Mouse (Mus musculus) cerebellum, postnatal 36 days (tissue): ENCODE measurements at regions not wholly inside any gene's neighbourhood (a gene's known extent, or its start where the extent isn't known, plus 50 kb on each side); places are given as distances from the start of the nearest gene placed in this dataset.

ENCODE experiments used
- DNase-seq, 2 experiments: peaks; one replicate each; pipeline ENCODE4 v3.0.0; 2021 to 2022; ENCODE audit warnings: mixed read lengths in 2 of 2

- peak; percentile 72 to 73 for DNase-seq
Measured at GRCm38 (mm10) chrX:152918212-152918611, 88.1 kb upstream of the Usp51 start.

DNA sequence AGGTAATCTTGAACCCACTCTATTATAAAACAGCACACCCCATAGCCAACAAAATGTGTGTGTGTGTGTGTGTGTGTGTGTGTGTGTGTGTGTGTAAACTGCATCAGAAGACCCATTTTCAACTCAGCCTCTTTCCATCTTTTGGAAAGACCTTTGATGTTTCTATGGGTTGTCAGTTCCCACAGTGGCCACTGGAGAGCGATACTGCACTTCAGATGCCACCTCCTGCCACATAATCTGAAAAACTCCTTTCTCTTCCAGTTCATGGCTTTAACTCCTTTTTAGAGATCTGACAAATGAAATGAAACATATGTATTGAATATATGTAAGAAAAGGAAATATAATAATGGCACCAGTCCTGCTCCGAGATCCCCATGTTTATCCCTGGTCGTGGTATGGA, 79.3 kb upstream of the Usp51 start:
- DNase-seq, result peak; percentile 11 to 21

DNA sequence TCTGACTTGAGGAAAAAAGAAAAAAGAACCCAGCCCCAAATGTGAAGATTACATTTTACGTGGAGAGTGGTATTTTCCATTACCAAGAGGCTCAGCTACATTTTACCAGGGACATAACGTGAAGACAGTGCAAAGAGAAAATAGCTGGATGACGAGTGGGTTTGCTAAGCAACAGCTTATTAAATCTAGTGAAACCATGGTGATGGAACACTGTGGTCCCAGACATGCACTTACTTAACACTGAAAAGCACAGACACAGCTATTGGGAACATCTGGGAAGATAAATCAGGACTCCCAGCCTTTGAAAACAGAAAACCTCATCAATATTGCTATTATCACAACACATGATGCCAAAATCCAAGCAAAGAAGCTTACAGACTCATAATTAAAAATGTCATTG, 60.1 kb upstream of the Usp51 start:
- no peak for DNase-seq
